Mouse (Mus musculus): ENCODE data around the gene Gm2956.
"Not testable (repeated sequence)": the region's sequence is repeated elsewhere in the genome, so short reads cannot be mapped to it uniquely, and the experiment has no call there.

DNA sequence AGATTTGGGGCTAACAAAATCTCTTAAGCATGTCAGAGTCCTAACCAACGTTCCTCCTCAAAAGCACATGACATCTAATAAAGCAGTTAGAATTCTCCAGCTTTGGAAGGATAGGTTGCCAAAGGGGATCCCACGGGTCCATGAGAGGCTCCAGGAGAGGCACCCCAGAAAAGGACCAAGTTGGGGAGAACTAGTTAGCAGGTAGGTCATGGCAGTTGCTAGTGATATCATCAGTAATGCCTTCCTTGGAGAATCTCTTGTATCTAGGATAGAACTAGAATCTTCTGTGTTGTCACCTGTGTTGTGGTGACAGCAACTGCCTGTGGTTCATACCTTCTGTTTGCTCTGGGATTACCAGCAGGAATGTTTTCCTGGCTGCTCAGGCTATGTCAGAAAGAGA lies 62.4 kb downstream of the Gm2956 start, which contains the start of gene Gm10413:
- TF ChIP-seq CTCF (IDR thresholded peaks at IDR 0.05; ENCODE audit: extremely low read depth, insufficient read depth, insufficient read length, insufficient replicate concordance); POLR2A (IDR thresholded peaks at IDR 0.05; ENCODE audit: low read depth, low read length): not testable (repeated sequence)

Data from spleen, adult 2 months (tissue).